Mouse (Mus musculus) heart, postnatal 10 days (tissue): ENCODE results near the gene Nck1. TPM values are rescaled to one million over a fixed set of nuclear protein-coding genes. Genes with fewer than 3 reads are reported as not detected.
A peak's percentile ranks its signal among the peaks of the same experiment; 100 is the strongest.

Source experiments
- DNase-seq, 2 experiments: peaks; one replicate each; pipeline ENCODE4 v3.0.0; 2021
- intact Hi-C: fragments of 180-260 bp; cut with DNase I; formaldehyde crosslinking; loops from one replicate; pipeline ENCODE4 v1.15.1; 2025
- total RNA-seq, 2 experiments: library from RNA; stranded (reverse); gene quantifications; 2 replicates each; pipeline ENCODE4 v1.2.3; 2021

Nck1 gene
- 10 to 100 TPM; 56.7 to 65.8 TPM for total RNA-seq

DNA sequence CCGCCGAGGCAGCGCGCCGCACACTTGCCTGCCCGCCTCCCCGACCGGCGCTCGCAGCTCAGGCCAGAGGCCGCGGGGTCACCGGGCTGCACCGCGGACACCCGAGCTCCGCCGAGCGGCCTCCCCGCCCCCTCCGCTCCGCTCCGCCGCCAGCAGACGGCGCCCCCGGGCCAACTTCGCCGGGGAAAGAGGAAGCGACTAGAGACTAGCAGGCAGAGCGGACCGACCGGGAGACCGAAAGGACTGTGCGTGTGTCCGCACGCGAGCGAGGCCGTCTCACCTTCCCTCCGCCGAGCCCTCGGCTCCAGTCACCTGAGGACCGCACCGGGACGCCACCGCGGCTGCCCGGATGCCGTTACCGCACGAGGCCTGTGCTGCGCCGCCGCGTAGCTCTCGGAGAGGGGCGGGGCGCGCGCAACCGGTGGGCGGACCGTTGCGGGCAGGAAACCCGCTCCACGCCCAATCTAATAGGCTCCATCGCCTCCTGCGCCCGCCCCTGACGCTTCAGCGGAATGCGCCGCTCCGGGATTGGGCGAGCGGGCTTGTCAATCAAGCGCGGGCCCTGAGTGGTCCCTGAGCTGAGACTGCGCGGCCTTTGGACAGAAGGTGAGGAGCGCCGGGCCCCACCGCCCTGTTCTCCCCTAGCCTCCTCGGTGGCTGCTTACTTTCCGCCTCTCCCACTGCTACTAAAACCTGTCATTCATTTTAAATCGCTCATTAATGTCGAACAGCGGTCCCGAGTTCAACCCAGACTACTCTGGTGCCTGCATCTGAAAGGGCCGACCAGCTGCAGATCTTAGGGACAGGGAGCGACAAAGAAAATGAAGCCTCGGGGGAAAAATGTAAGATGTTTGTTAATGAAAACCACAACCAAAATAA lies at the start of gene Nck1:
TSS of gene Nck1 (minus strand) at position 420 of the 879 bp plus-strand sequence.
- intact Hi-C loops = loop anchor here (1.0 to 10.0 kb wide), 6 partner anchors 25 to 609 kb away; no protein-coding TSS in a partner anchor
- DNase-seq = peak; percentile 99 to 100

DNA sequence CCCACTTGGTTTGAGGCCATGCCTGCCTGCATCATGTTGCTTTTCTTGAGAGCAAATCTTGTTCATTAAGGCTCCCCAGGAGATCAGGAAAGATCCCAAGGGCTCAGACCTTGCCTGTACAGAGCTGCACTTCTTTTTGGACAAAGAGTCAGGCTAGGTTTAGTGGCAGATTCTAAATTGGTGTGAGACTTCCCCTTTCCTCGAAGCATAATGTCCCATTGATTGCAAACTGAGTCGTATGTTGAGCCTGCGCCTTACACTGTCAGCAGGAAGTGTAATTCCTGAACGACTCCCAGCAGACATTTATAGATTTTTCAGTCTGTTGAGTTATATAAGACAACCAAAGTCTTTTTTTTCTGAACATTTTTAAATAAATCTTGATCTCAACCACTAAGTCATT lies 44.5 kb upstream of the Nck1 start:
- DNase-seq = no peak
- intact Hi-C loops = no loop called here

- intact Hi-C loops = no loop called here
- no peak for DNase-seq
Measured at GRCm38 (mm10) chr9:100584031-100584430, 38.1 kb upstream of the Nck1 start.

DNA sequence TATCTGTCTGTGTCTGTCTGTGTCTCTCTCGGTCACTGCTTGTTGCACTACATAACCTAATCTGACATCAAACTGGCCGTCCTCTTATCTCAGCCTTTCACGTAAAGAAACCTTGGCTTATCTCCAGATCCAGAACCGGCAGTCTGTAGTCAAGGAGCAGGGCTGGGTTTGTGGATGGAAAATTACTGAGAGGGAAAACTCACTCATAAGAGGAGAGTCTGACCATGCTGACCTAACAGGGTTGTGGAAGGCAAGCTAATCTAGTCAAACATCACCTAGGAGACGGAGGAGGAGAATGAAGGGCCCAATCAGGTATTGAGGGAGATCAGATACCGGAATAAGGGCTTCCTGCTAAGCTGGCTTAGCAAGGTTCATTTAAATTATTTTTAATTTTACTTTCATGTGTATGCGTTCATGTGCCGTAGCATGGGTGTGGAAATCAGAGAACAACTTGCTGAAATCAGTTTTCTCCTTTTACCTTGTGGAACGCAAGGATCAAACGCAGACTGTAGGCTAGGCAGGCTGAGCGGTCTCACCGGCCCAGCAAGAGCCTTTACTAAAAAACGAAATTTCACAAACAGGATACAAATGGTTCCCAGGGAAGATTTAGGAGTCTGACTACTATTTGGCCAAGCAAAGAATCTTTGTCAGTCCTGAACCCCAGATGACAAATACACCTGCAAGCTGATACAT lies 37.1 kb upstream of the Nck1 start:
- intact Hi-C loops = loop anchor here (1.0 kb wide), 1 partner anchor 39 kb away; no protein-coding TSS in a partner anchor
- no peak for DNase-seq

GRCm38 (mm10) chr9:100581543-100582492 lies 35.9 kb upstream of the Nck1 start:
- intact Hi-C loops = no loop called here
- DNase-seq = peak; percentile 60 to 70

GRCm38 (mm10) chr9:100580196-100580740 lies 34.3 kb upstream of the Nck1 start:
- intact Hi-C loops = no loop called here
- no peak for DNase-seq

- no peak for DNase-seq
- intact Hi-C loops = loop anchor here (5.0 kb wide), 1 partner anchor 68 kb away; no protein-coding TSS in a partner anchor
Measured at GRCm38 (mm10) chr9:100573942-100574341, 28.0 kb upstream of the Nck1 start.

- intact Hi-C loops = loop anchor here (5.0 kb wide), 1 partner anchor 69 kb away; no protein-coding TSS in a partner anchor
Measured at GRCm38 (mm10) chr9:100573300-100573699, 27.4 kb upstream of the Nck1 start.

DNA sequence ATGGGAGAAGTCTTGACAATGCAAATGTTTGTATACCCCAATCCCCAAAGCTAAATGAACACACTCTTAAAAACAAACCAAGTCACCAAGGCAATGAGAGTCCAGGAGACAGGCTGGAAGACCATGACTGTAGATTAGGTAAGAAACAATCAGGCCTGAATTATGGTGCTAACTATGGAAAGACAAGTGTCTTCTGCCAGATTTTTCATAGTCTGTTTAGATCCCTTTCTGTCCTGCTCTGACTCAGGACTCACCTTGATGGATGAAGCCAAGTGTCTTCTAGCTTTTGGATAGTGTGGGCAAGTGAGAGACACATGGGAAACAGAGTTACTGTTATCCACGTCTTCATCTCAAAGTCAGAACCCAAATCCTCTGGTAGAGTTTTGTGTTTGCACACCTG lies 25.6 kb upstream of the Nck1 start:
- no peak for DNase-seq
- intact Hi-C loops = loop anchor here (5.0 kb wide), 1 partner anchor 71 kb away; no protein-coding TSS in a partner anchor

More at GRCm38 (mm10) chr9:100573300-100573699, 27.4 kb upstream of the Nck1 start:
- DNase-seq = no peak

- intact Hi-C loops = loop anchor here (5.0 kb wide), 1 partner anchor 72 kb away; no protein-coding TSS in a partner anchor
- DNase-seq = peak; percentile 46 to 57
Measured at GRCm38 (mm10) chr9:100570626-100571233, 24.8 kb upstream of the Nck1 start, which contains the start of gene Slc35g2. Gene Slc35g2 (minus strand): TSS chr9:100571090.

DNA sequence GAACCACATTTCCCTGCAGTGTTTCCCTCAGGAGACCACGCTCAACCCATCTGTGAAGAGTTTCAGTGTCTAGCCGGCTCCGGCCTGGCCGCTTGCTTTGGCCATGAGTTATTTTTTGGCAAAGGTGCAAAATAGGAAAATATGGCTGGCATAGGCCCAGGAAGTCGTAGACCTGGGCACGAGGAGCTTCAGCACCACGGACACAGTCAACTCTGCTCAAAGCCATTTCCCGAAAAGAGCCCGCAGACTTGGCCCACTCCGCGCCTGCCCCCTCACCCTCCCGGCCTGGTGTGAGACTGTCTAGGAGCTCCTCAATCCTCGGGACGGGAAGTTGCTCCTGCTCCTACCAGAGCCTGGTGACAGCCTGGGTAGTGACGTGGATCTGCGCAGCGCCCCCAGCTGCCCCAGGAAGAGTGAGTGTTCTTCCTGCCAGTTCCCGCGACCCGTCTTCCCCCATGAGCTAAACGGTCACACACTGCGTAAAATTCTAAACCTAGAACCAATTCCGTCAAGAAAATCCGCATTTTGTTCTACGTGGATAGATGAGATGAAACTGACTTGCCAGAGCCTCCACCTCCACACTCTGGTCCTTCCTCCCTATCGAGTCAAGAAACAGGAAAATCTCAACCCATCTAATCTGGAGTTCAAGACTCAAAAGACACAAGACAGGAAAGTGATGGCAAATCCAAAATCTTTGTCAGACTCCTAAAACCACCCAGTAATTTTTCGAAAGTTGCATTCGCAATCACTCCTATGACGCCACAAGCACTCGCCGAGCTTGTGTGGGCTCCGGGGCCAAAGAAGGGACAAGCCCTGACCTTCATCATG lies 24.1 kb upstream of the Nck1 start:
- intact Hi-C loops = loop anchor here (5.0 kb wide), 1 partner anchor 72 kb away; no protein-coding TSS in a partner anchor
- peak; percentile 55 to 65 for DNase-seq

- intact Hi-C loops = no loop called here
- no peak for DNase-seq
Measured at GRCm38 (mm10) chr9:100560251-100560890, 14.4 kb upstream of the Nck1 start.

- DNase-seq = no peak
- intact Hi-C loops = no loop called here
Measured at GRCm38 (mm10) chr9:100558991-100559390, 13.1 kb upstream of the Nck1 start.

- no peak for DNase-seq
- intact Hi-C loops = no loop called here
Measured at GRCm38 (mm10) chr9:100558023-100558573, 12.2 kb upstream of the Nck1 start.

- DNase-seq = no peak
- intact Hi-C loops = no loop called here
Measured at GRCm38 (mm10) chr9:100555686-100556085, 9.8 kb upstream of the Nck1 start.

GRCm38 (mm10) chr9:100548313-100548712 lies 2.4 kb upstream of the Nck1 start:
- DNase-seq = peak in 1 of 2 experiments; percentile 33
- intact Hi-C loops = loop anchor here (5.0 to 10.0 kb wide), 3 partner anchors 41 to 606 kb away; no protein-coding TSS in a partner anchor

- no peak for DNase-seq
- intact Hi-C loops = loop anchor here (1.0 to 10.0 kb wide), 4 partner anchors 39 to 608 kb away; no protein-coding TSS in a partner anchor
Measured at GRCm38 (mm10) chr9:100546594-100546910, 618 bp upstream of the Nck1 start.
